12 mouse cellular contexts compared by ENCODE assay signal in genomic region chr1:134236142-134236541, GRCm38 (mm10). TPM values are rescaled to one million over a fixed set of nuclear protein-coding genes. Genes with fewer than 3 reads are reported as not detected.
DNase-seq lines count a peak whose midpoint lies in the region; ATAC-seq lines count a peak whose summit lies in the region.
"Had no signal": no experiment of that assay in that cellular context is flagged by ENCODE, and none has a peak within 500 bp of the region (broad histone marks: within the 10 kb centered on the region; RNA-seq: fewer than 3 reads in every experiment).

No protein-coding gene starts in this region.

- peak; percentile 41 for DNase-seq in cerebellum, adult 9-11 months
- no peak for DNase-seq in cerebellum, adult 11 months
- no peak for DNase-seq in kidney, postnatal 10 days
- no peak for DNase-seq in spleen, postnatal 4 days (ENCODE audit: low spot score in 2 of 2)
- DNase-seq in embryo, embryonic 10.5 days (ENCODE audit: low spot score): no peak
- DNase-seq: adrenal gland, postnatal 25 days; lung, embryonic 14.5 days had no signal

- H3K9me3 ChIP-seq in kidney, embryonic 14.5 days (ENCODE audit: control insufficient read depth, low read length): no peaks in the 10 kb centered on the region
- no peaks in the 10 kb centered on the region for H3K9me3 ChIP-seq in forebrain, embryonic 12.5 days
- H3K9me3 ChIP-seq in limb, embryonic 13.5 days: no peaks in the 10 kb centered on the region
- H3K9me3 ChIP-seq: midbrain, embryonic 12.5 days had no signal

- peaks cover 25% of the 10 kb centered on the region for H3K4me1 ChIP-seq in kidney, embryonic 14.5 days (ENCODE audit: control insufficient read depth, insufficient read depth, low read length)
- peaks cover 32% of the 10 kb centered on the region for H3K4me1 ChIP-seq in forebrain, embryonic 12.5 days
- peaks cover 23% of the 10 kb centered on the region for H3K4me1 ChIP-seq in limb, embryonic 13.5 days

- WGBS in kidney, embryonic 14.5 days: 35% methylated on average over 3 of the region's 3 CpGs
- 25% methylated on average over 3 of the region's 3 CpGs for WGBS in forebrain, embryonic 12.5 days
- 38% methylated on average over 3 of the region's 3 CpGs for WGBS in limb, embryonic 13.5 days

- no peak overlapping the region for H3K4me2 ChIP-seq in kidney, embryonic 14.5 days (replicated peaks; ENCODE audit: low read depth, low read length)
- H3K4me2 ChIP-seq in forebrain, embryonic 12.5 days: peak overlapping the region; percentile 82; the same call in 1 of the 2 replicates
- peak overlapping the region; percentile 95; the same call in 1 of the 2 replicates for H3K4me2 ChIP-seq in limb, embryonic 13.5 days (replicated peaks)

- H3K9ac ChIP-seq in kidney, embryonic 14.5 days (ENCODE audit: low read depth, low read length): no peak overlapping the region
- H3K9ac ChIP-seq in forebrain, embryonic 12.5 days: 0 out of 2 replicates have a peak overlapping the region, but pooled peaks have one; percentile 44
- H3K9ac ChIP-seq in limb, embryonic 13.5 days: no peak overlapping the region

- 0 out of 2 replicates have a peak, but pooled peaks have one; percentile 25 for ATAC-seq in kidney, embryonic 14.5 days (ENCODE audit: low FRiP score, low TSS enrichment)
- no peak for ATAC-seq in forebrain, embryonic 12.5 days (ENCODE audit: low FRiP score)
- no peak for ATAC-seq in limb, embryonic 13.5 days (ENCODE audit: low FRiP score, low read depth)

- H3K36me3 ChIP-seq in kidney, embryonic 14.5 days (ENCODE audit: control insufficient read depth, insufficient read depth, low read length): no peaks in the 10 kb centered on the region
- H3K36me3 ChIP-seq in forebrain, embryonic 12.5 days (replicated peaks): no peaks in the 10 kb centered on the region
- no peaks in the 10 kb centered on the region for H3K36me3 ChIP-seq in limb, embryonic 13.5 days
- H3K36me3 ChIP-seq: midbrain, embryonic 12.5 days had no signal

- peaks cover 29% of the 10 kb centered on the region for H3K27me3 ChIP-seq in kidney, embryonic 14.5 days (ENCODE audit: control insufficient read depth, insufficient read depth, low read length)
- peaks cover 56% of the 10 kb centered on the region for H3K27me3 ChIP-seq in forebrain, embryonic 12.5 days
- H3K27me3 ChIP-seq in limb, embryonic 13.5 days: peaks cover 61% of the 10 kb centered on the region

- H3K4me3 ChIP-seq in kidney, embryonic 14.5 days (ENCODE audit: low read length): 0 out of 2 replicates have a peak overlapping the region, but pooled peaks have one; percentile 47
- H3K4me3 ChIP-seq in forebrain, embryonic 12.5 days (replicated peaks): no peak overlapping the region
- no peak overlapping the region for H3K4me3 ChIP-seq in limb, embryonic 13.5 days

- no peak overlapping the region for H3K27ac ChIP-seq in kidney, embryonic 14.5 days (ENCODE audit: low read depth, low read length)
- no peak overlapping the region for H3K27ac ChIP-seq in forebrain, embryonic 12.5 days
- H3K27ac ChIP-seq in limb, embryonic 13.5 days: no peak overlapping the region
- H3K27ac ChIP-seq: midbrain, embryonic 12.5 days had no signal

RNA-seq across cellular contexts. Expression of gene Adora1, which starts 0.9 kb away (rescaled TPM):
- 3.2 TPM in 2 replicates for polyA plus RNA-seq in kidney, embryonic 14.5 days (2014; fragmentation: Nextera tagmentation; extraction: Ambion mirVana)
- polyA plus RNA-seq in forebrain, embryonic 12.5 days (2016; fragmentation: Nextera tagmentation; extraction: Ambion mirVana): 1.4 and 1.8 TPM in 2 replicates
- polyA plus RNA-seq in limb, embryonic 13.5 days (2015; fragmentation: Nextera tagmentation; extraction: Ambion mirVana): 2.8 and 3.2 TPM in 2 replicates

RNA-seq across cellular contexts. Expression of gene Mybph, which starts 42.9 kb away (rescaled TPM):
- polyA plus RNA-seq in kidney, embryonic 14.5 days (2014; fragmentation: Nextera tagmentation; extraction: Ambion mirVana): 0.27 and 0.36 TPM in 2 replicates
- 0.15 and 0.34 TPM in 2 replicates for polyA plus RNA-seq in forebrain, embryonic 12.5 days (2016; fragmentation: Nextera tagmentation; extraction: Ambion mirVana)
- polyA plus RNA-seq in limb, embryonic 13.5 days (2015; fragmentation: Nextera tagmentation; extraction: Ambion mirVana): 89.8 and 93.2 TPM in 2 replicates
- polyA plus RNA-seq: lung, embryonic 14.5 days; midbrain, embryonic 12.5 days; spleen, adult 2 months had no signal

RNA-seq across cellular contexts. Expression of gene Myog, which starts 53.6 kb away (rescaled TPM):
- 0.97 and 1.4 TPM in 2 replicates for polyA plus RNA-seq in kidney, embryonic 14.5 days (2014; fragmentation: Nextera tagmentation; extraction: Ambion mirVana)
- 1.2 TPM in 1 of 2 replicates, not detected in the other for polyA plus RNA-seq in forebrain, embryonic 12.5 days (2016; fragmentation: Nextera tagmentation; extraction: Ambion mirVana)
- polyA plus RNA-seq in limb, embryonic 13.5 days (2015; fragmentation: Nextera tagmentation; extraction: Ambion mirVana): 171 and 190 TPM in 2 replicates
- polyA plus RNA-seq: lung, embryonic 14.5 days; spleen, adult 2 months had no signal

RNA-seq across cellular contexts. Expression of gene Chil1, which starts 54.2 kb away (rescaled TPM):
- 0.57 and 1.6 TPM in 2 replicates for polyA plus RNA-seq in kidney, embryonic 14.5 days (2014; fragmentation: Nextera tagmentation; extraction: Ambion mirVana)
- polyA plus RNA-seq in forebrain, embryonic 12.5 days (2016; fragmentation: Nextera tagmentation; extraction: Ambion mirVana): 1.9 and 2.5 TPM in 2 replicates
- polyA plus RNA-seq in limb, embryonic 13.5 days (2015; fragmentation: Nextera tagmentation; extraction: Ambion mirVana): 11.6 and 12.1 TPM in 2 replicates
- polyA plus RNA-seq: lung, embryonic 14.5 days had no signal

Comparison
In these comparisons a context has a peak if more than half of its experiments do, and no peak if none do; other contexts are left out.
1. RNA of gene Mybph, which starts 42.9 kb away (polyA plus RNA-seq): 89.8 to 93.2 TPM in limb, embryonic 13.5 days; 0.15 to 0.34 TPM in forebrain, embryonic 12.5 days and 0.27 to 0.36 TPM in kidney, embryonic 14.5 days; every median in the first group is over 10 times any median in the second.
2. RNA of gene Myog, which starts 53.6 kb away (polyA plus RNA-seq): 171 to 190 TPM in limb, embryonic 13.5 days; 0.97 to 1.4 TPM in kidney, embryonic 14.5 days and 1.2 TPM in forebrain, embryonic 12.5 days; every median in the first group is over 10 times any median in the second.